Mouse (Mus musculus) 3T3-L1 (cell line): ENCODE measurements around the gene Vmn2r44.
"Not testable (repeated sequence)": the region's sequence is repeated elsewhere in the genome, so short reads cannot be mapped to it uniquely, and the experiment has no call there.

Experiments used
- DNase-seq: peaks from one replicate; pipeline ENCODE4 v3.0.0-alpha.2; 2015; ENCODE audit warnings: low read depth, low spot score

The Vmn2r44 gene

DNA sequence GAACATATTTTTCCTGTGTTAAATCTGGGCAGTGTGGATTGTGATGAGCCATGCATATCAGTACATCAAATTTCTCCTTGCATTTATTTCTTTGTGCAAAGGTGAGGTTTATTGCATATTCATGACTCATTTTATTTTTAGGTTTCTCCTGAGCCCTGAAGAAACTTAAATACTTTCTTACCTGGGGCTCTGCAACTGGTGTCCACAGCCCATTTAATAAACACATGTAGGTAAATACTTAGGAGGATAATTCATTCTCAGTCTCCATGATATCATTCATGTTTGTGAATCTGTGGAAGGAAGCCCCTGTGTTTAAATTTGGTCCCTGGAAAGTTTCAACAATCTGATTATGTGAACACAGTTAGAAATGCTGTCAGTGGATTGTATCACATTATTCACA, at the start of gene Vmn2r44:
Vmn2r44 (minus strand) TSS at position 101 of the 400 bp plus-strand sequence.
- DNase-seq, result not testable (repeated sequence)

DNA sequence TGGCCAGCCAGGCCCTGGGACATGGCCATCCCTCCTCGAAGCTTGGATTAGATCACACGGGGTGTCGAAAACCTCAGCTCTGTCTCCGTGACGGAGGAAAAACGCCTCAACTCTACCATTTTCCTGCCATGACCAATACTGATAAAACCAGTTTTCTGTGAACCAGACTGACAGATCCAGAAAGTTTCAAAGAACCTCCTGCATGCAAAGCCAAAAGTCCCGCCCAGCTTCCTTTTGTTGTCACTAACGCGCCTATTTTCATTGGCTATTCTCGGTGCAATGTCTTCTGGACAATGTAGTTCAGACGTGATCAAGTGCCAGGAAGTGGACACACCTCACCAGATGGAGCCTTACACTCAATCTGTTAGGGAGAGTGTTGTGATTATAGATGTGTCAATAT, 25.3 kb downstream of the Vmn2r44 start:
- DNase-seq, result peak; percentile 25
